Mouse (Mus musculus): Measurements from ENCODE around the gene Stk16. TPM values are rescaled to one million over a fixed set of nuclear protein-coding genes. Genes with fewer than 3 reads are reported as not detected.

Stk16 gene
- total and polyA plus RNA-seq, 3 experiments, result 72.6 to 114 (median 78.2) TPM

GRCm38 (mm10) chr1:75236117-75237050 is 25.7 kb downstream of the Stk16 start, which contains the start of gene Dnajb2:
Gene Dnajb2, plus strand, starts transcription at chr1:75236406.
- Histone ChIP-seq H3K9me3 (replicated peaks) (no peaks in the 10 kb centered on the region), H3K4me3 (ENCODE audit: low read depth, low read length) (peak within 1 kb of the TSS; percentile 77), H3K4me1 (ENCODE audit: insufficient read depth, low read depth, low read length) (peaks cover 48% of the 10 kb centered on the region), H3K27me3 (ENCODE audit: insufficient read depth, low read length) (peaks cover 6% of the 10 kb centered on the region), H3K36me3 (replicated peaks) (peaks cover 27% of the 10 kb centered on the region)
- DNase-seq (ENCODE audit: low spot score) (peak; percentile 96), ATAC-seq (ENCODE audit: extremely low read depth, insufficient number of reproducible peaks, low FRiP score, poor library complexity, severe bottlenecking) (peak; percentile 71)
- TF ChIP-seq TAL1 (conservative IDR thresholded peaks at IDR 0.05; ENCODE audit: low read depth, low read length) (peak; percentile 68; the same call in 1 of the 2 replicates), GATA2 (IDR thresholded peaks at IDR 0.05; ENCODE audit: borderline replicate concordance, low read depth, low read length) (no peak)

GRCm38 (mm10) chr1:75239591-75239990 is 29.0 kb downstream of the Stk16 start:
- DNase-seq (ENCODE audit: low spot score) (no peak), ATAC-seq (ENCODE audit: extremely low read depth, insufficient number of reproducible peaks, low FRiP score, poor library complexity, severe bottlenecking) (no peak)
- H3K4me3 ChIP-seq (ENCODE audit: low read depth, low read length), result no peak overlapping the region
- TF ChIP-seq POLR2AphosphoS5 (IDR thresholded peaks at IDR 0.05; ENCODE audit: insufficient replicate concordance, low read depth, low read length) (no peak), CTCF (IDR thresholded peaks at IDR 0.05; ENCODE audit: low read depth, low read length) (no peak), TAL1 (conservative IDR thresholded peaks at IDR 0.05; ENCODE audit: low read depth, low read length) (no peak)
- peaks cover 48% of the 10 kb centered on the region for H3K36me3 ChIP-seq (replicated peaks)
- no peaks in the 10 kb centered on the region for H3K27me3 ChIP-seq (ENCODE audit: insufficient read depth, low read length)
- peaks cover 36% of the 10 kb centered on the region for H3K4me1 ChIP-seq (ENCODE audit: insufficient read depth, low read depth, low read length)
- H3K9me3 ChIP-seq (replicated peaks), result no peaks in the 10 kb centered on the region

- peaks cover 22% of the 10 kb centered on the region for H3K4me1 ChIP-seq (ENCODE audit: insufficient read depth, low read depth, low read length)
- H3K27me3 ChIP-seq (ENCODE audit: insufficient read depth, low read length), result peaks cover 2% of the 10 kb centered on the region; the same call in 1 of the 2 replicates
- no peak overlapping the region for H3K4me3 ChIP-seq (ENCODE audit: low read depth, low read length)
- ATAC-seq (ENCODE audit: extremely low read depth, insufficient number of reproducible peaks, low FRiP score, poor library complexity, severe bottlenecking) (no peak), DNase-seq (ENCODE audit: low spot score) (no peak)
- TF ChIP-seq GATA2 (IDR thresholded peaks at IDR 0.05; ENCODE audit: borderline replicate concordance, low read depth, low read length), result no peak
- no peak for TF ChIP-seq CTCF (IDR thresholded peaks at IDR 0.05; ENCODE audit: low read depth, low read length)
- no peak for TF ChIP-seq POLR2AphosphoS5 (IDR thresholded peaks at IDR 0.05; ENCODE audit: insufficient replicate concordance, low read depth, low read length)
- TF ChIP-seq GATA1 (IDR thresholded peaks at IDR 0.05; ENCODE audit: borderline replicate concordance, low read length), result no peak
- TF ChIP-seq TAL1 (conservative IDR thresholded peaks at IDR 0.05; ENCODE audit: low read depth, low read length), result no peak
- no peaks in the 10 kb centered on the region for H3K9me3 ChIP-seq (replicated peaks)
- peaks cover 51% of the 10 kb centered on the region for H3K36me3 ChIP-seq (replicated peaks)
These were observed 32.8 kb downstream of the Stk16 start for GRCm38 (mm10) chr1:75243411-75243810.

GRCm38 (mm10) chr1:75244175-75244826 is 33.7 kb downstream of the Stk16 start:
- no peak for TF ChIP-seq CTCF (IDR thresholded peaks at IDR 0.05; ENCODE audit: low read depth, low read length)
- no peak for TF ChIP-seq GATA2 (IDR thresholded peaks at IDR 0.05; ENCODE audit: borderline replicate concordance, low read depth, low read length)
- no peak for TF ChIP-seq TAL1 (conservative IDR thresholded peaks at IDR 0.05; ENCODE audit: low read depth, low read length)
- no peak for TF ChIP-seq POLR2AphosphoS5 (IDR thresholded peaks at IDR 0.05; ENCODE audit: insufficient replicate concordance, low read depth, low read length)
- Histone ChIP-seq H3K4me3 (ENCODE audit: low read depth, low read length) (no peak overlapping the region), H3K27me3 (ENCODE audit: insufficient read depth, low read length) (peaks cover 2% of the 10 kb centered on the region; the same call in 1 of the 2 replicates), H3K9me3 (replicated peaks) (no peaks in the 10 kb centered on the region), H3K4me1 (ENCODE audit: insufficient read depth, low read depth, low read length) (peaks cover 22% of the 10 kb centered on the region), H3K36me3 (replicated peaks) (peaks cover 45% of the 10 kb centered on the region)
- no peak for ATAC-seq (ENCODE audit: extremely low read depth, insufficient number of reproducible peaks, low FRiP score, poor library complexity, severe bottlenecking)
- DNase-seq (ENCODE audit: low spot score), result no peak

- peak; percentile 87 for ATAC-seq (ENCODE audit: extremely low read depth, insufficient number of reproducible peaks, low FRiP score, poor library complexity, severe bottlenecking)
These were observed 34.2 kb downstream of the Stk16 start for GRCm38 (mm10) chr1:75244836-75245235.

More at GRCm38 (mm10) chr1:75244836-75245235, 34.2 kb downstream of the Stk16 start:
- Histone ChIP-seq H3K36me3 (replicated peaks) (peaks cover 39% of the 10 kb centered on the region), H3K9me3 (replicated peaks) (no peaks in the 10 kb centered on the region), H3K27me3 (ENCODE audit: insufficient read depth, low read length) (peaks cover 2% of the 10 kb centered on the region; the same call in 1 of the 2 replicates), H3K4me3 (ENCODE audit: low read depth, low read length) (no peak overlapping the region), H3K4me1 (ENCODE audit: insufficient read depth, low read depth, low read length) (peaks cover 23% of the 10 kb centered on the region)
- DNase-seq (ENCODE audit: low spot score), result peak; percentile 68
- TF ChIP-seq POLR2AphosphoS5 (IDR thresholded peaks at IDR 0.05; ENCODE audit: insufficient replicate concordance, low read depth, low read length), result no peak
- TF ChIP-seq GATA2 (IDR thresholded peaks at IDR 0.05; ENCODE audit: borderline replicate concordance, low read depth, low read length), result no peak
- no peak for TF ChIP-seq TAL1 (conservative IDR thresholded peaks at IDR 0.05; ENCODE audit: low read depth, low read length)
- TF ChIP-seq GATA1 (IDR thresholded peaks at IDR 0.05; ENCODE audit: borderline replicate concordance, low read length), result no peak
- no peak for TF ChIP-seq CTCF (IDR thresholded peaks at IDR 0.05; ENCODE audit: low read depth, low read length)

Measured in G1E (cell line).